Mouse (Mus musculus) MEL (cell line): ENCODE results near the gene Terb1. TPM values are rescaled to one million over a fixed set of nuclear protein-coding genes. Genes with fewer than 3 reads are reported as not detected.

Experiments
- DNase-seq: peaks from one replicate; pipeline ENCODE4 v3.0.0; 2011; ENCODE audit warnings: low read depth, low spot score
- H3K27ac ChIP-seq: 2 replicates; pipeline ENCODE4 v1.5.1; 2012; ENCODE audit warnings: low read depth, mild to moderate bottlenecking, control low read depth, low read length, moderate library complexity; ENCODE audit not compliant: control insufficient read depth
- H3K27me3 ChIP-seq, 2 experiments: fragments of 150-350 bp in 1 of 2; sonication (generic) in 1 of 2; 2 replicates each; pipeline ENCODE4 v1.6.1; 2012; ENCODE audit warnings: low read length in 2 of 2, mild to moderate bottlenecking in 2 of 2, improper control_type of control experiment in 1 of 2, moderate library complexity in 1 of 2; ENCODE audit not compliant: insufficient read depth in 2 of 2, control insufficient read depth in 1 of 2
- H3K36me3 ChIP-seq, 2 experiments: 2 replicates each; pipeline ENCODE4 v1.6.1; 2012 to 2014; ENCODE audit warnings: low read length in 2 of 2, improper control_type of control experiment in 1 of 2, inconsistent platforms in 1 of 2, mild to moderate bottlenecking in 1 of 2; ENCODE audit not compliant: insufficient read depth in 2 of 2, control insufficient read depth in 1 of 2
- H3K4me1 ChIP-seq, 2 experiments: fragments of 150-350 bp in 1 of 2; sonication (generic) in 1 of 2; 2 replicates each; pipeline ENCODE4 v1.6.1; 2012; ENCODE audit warnings: low read length in 2 of 2, improper control_type of control experiment in 1 of 2, mild to moderate bottlenecking in 1 of 2; ENCODE audit not compliant: insufficient read depth in 2 of 2, control insufficient read depth in 1 of 2
- H3K4me3 ChIP-seq, 2 experiments: fragments of 150-350 bp in 1 of 2; sonication (generic) in 1 of 2; 2 replicates each; pipeline ENCODE4 v1.5.1; 2012; ENCODE audit warnings: low read depth in 2 of 2, low read length in 2 of 2, mild to moderate bottlenecking in 2 of 2, moderate library complexity in 2 of 2, control low read depth in 1 of 2, improper control_type of control experiment in 1 of 2; ENCODE audit not compliant: control insufficient read depth in 1 of 2, insufficient read depth in 1 of 2
- H3K79me2 ChIP-seq: 2 replicates; pipeline ENCODE4 v1.6.1; 2012; ENCODE audit warnings: mild to moderate bottlenecking, low read length, moderate library complexity; ENCODE audit not compliant: control insufficient read depth, poor library complexity, insufficient read depth
- H3K9ac ChIP-seq: 2 replicates; pipeline ENCODE4 v1.6.1; 2012; ENCODE audit warnings: low read depth, mild to moderate bottlenecking, control low read depth, low read length, moderate library complexity; ENCODE audit not compliant: control insufficient read depth, poor library complexity, severe bottlenecking
- H3K9me3 ChIP-seq: fragments of 150-350 bp; sonication (generic); replicated peaks from 2 replicates; pipeline ENCODE4 v1.6.1; 2012; ENCODE audit warnings: mild to moderate bottlenecking, low read length, improper control_type of control experiment, moderate library complexity; ENCODE audit not compliant: insufficient read depth
- BHLHE40 ChIP-seq: IDR thresholded peaks from 2 replicates; pipeline ENCODE4 v1.6.1; 2012; ENCODE audit warnings: low read depth, mild to moderate bottlenecking, inconsistent platforms, low read length, improper control_type of control experiment, borderline replicate concordance
- CHD1 ChIP-seq: IDR thresholded peaks from 2 replicates; pipeline ENCODE4 v1.6.1; 2012; ENCODE audit warnings: low read depth, mild to moderate bottlenecking, inconsistent platforms, low read length, improper control_type of control experiment
- CHD2 ChIP-seq: IDR thresholded peaks from 2 replicates; pipeline ENCODE4 v1.6.1; 2011; ENCODE audit warnings: low read length, improper control_type of control experiment
- CTCF ChIP-seq, 3 experiments: IDR thresholded peaks in 2 of 3; conservative IDR thresholded peaks in 1 of 3; 2 replicates each; pipeline ENCODE4 v1.5.1; 2011 to 2012; ENCODE audit warnings: low read length in 3 of 3, low read depth in 2 of 3, mild to moderate bottlenecking in 2 of 3, improper control_type of control experiment in 1 of 3, inconsistent platforms in 1 of 3, mixed read lengths in 1 of 3, moderate library complexity in 1 of 3; ENCODE audit not compliant: control insufficient read depth in 1 of 3, insufficient read depth in 1 of 3, poor library complexity in 1 of 3, severe bottlenecking in 1 of 3
- E2F4 ChIP-seq: IDR thresholded peaks from 2 replicates; pipeline ENCODE4 v1.6.1; 2011; ENCODE audit warnings: low read depth, low read length, improper control_type of control experiment, borderline replicate concordance
- ELF1 ChIP-seq: IDR thresholded peaks from 2 replicates; pipeline ENCODE4 v1.6.1; 2014; ENCODE audit warnings: low read depth, mild to moderate bottlenecking, inconsistent platforms, low read length, improper control_type of control experiment, moderate library complexity
- EP300 ChIP-seq, 2 experiments: IDR thresholded peaks; 2 replicates each; pipeline ENCODE4 v1.6.1; 2011; ENCODE audit warnings: improper control_type of control experiment in 2 of 2, low read length in 2 of 2, low read depth in 1 of 2, mild to moderate bottlenecking in 1 of 2
- ETS1 ChIP-seq: IDR thresholded peaks from 2 replicates; pipeline ENCODE4 v1.6.1; 2012; ENCODE audit warnings: low read depth, mild to moderate bottlenecking, inconsistent platforms, low read length, improper control_type of control experiment, moderate library complexity
- GABPA ChIP-seq: IDR thresholded peaks from 2 replicates; pipeline ENCODE4 v1.6.1; 2012; ENCODE audit warnings: low read depth, mild to moderate bottlenecking, inconsistent platforms, low read length, improper control_type of control experiment, moderate library complexity
- GATA1 ChIP-seq: IDR thresholded peaks from 2 replicates; pipeline ENCODE4 v1.6.1; 2011; ENCODE audit warnings: low read depth, low read length, improper control_type of control experiment
- HCFC1 ChIP-seq: IDR thresholded peaks from 2 replicates; pipeline ENCODE4 v1.6.1; 2012; ENCODE audit warnings: low read depth, mild to moderate bottlenecking, inconsistent platforms, low read length, improper control_type of control experiment, moderate library complexity
- JUND ChIP-seq: IDR thresholded peaks from 2 replicates; pipeline ENCODE4 v1.6.1; 2011; ENCODE audit warnings: low read depth, mild to moderate bottlenecking, improper control_type of control experiment, low read length
- MAFK ChIP-seq: IDR thresholded peaks from 2 replicates; pipeline ENCODE4 v1.6.1; 2011; ENCODE audit warnings: low read depth, mild to moderate bottlenecking, low read length, improper control_type of control experiment, borderline replicate concordance
- MAX ChIP-seq: IDR thresholded peaks from 2 replicates; pipeline ENCODE4 v1.6.1; 2011; ENCODE audit warnings: low read length, improper control_type of control experiment
- MAZ ChIP-seq: IDR thresholded peaks from 2 replicates; pipeline ENCODE4 v1.6.1; 2012; ENCODE audit warnings: low read depth, mild to moderate bottlenecking, inconsistent platforms, low read length, improper control_type of control experiment
- MEF2A ChIP-seq: IDR thresholded peaks from 2 replicates; pipeline ENCODE4 v1.6.1; 2014; ENCODE audit warnings: low read depth, mild to moderate bottlenecking, inconsistent platforms, low read length, improper control_type of control experiment; ENCODE audit not compliant: poor library complexity, insufficient replicate concordance, severe bottlenecking; ENCODE audit errors: extremely low read depth
- MXI1 ChIP-seq: IDR thresholded peaks from 2 replicates; pipeline ENCODE4 v1.6.1; 2011; ENCODE audit warnings: mild to moderate bottlenecking, low read depth, low read length, improper control_type of control experiment
- MYB ChIP-seq: IDR thresholded peaks from 2 replicates; pipeline ENCODE4 v1.6.1; 2011; ENCODE audit warnings: mild to moderate bottlenecking, low read depth, low read length, improper control_type of control experiment
- MYC ChIP-seq: IDR thresholded peaks from 2 replicates; pipeline ENCODE4 v1.6.1; 2011; ENCODE audit warnings: low read depth, mild to moderate bottlenecking, low read length, improper control_type of control experiment, moderate library complexity
- NELFE ChIP-seq: IDR thresholded peaks from 2 replicates; pipeline ENCODE4 v1.6.1; 2011; ENCODE audit warnings: low read depth, low read length, improper control_type of control experiment
- NRF1 ChIP-seq: IDR thresholded peaks from 2 replicates; pipeline ENCODE4 v1.6.1; 2014; ENCODE audit warnings: low read depth, mild to moderate bottlenecking, inconsistent platforms, low read length, improper control_type of control experiment, moderate library complexity; ENCODE audit not compliant: poor library complexity, insufficient read depth, severe bottlenecking
- POLR2A ChIP-seq, 2 experiments: IDR thresholded peaks; 2 replicates each; pipeline ENCODE4 v1.6.1; 2011 to 2012; ENCODE audit warnings: low read length in 2 of 2, mild to moderate bottlenecking in 2 of 2, control low read depth in 1 of 2, improper control_type of control experiment in 1 of 2, low read depth in 1 of 2, moderate library complexity in 1 of 2; ENCODE audit not compliant: control insufficient read depth in 1 of 2, insufficient read depth in 1 of 2, poor library complexity in 1 of 2
- POLR2AphosphoS2 ChIP-seq: IDR thresholded peaks from 2 replicates; pipeline ENCODE4 v1.6.1; 2011; ENCODE audit warnings: low read length, improper control_type of control experiment
- POLR2AphosphoS5 ChIP-seq: IDR thresholded peaks from 2 replicates; pipeline ENCODE4 v1.6.1; 2012; ENCODE audit warnings: low read depth, borderline replicate concordance, mild to moderate bottlenecking, inconsistent platforms, low read length, moderate library complexity, mixed read lengths
- RAD21 ChIP-seq: IDR thresholded peaks from 2 replicates; pipeline ENCODE4 v1.6.1; 2011; ENCODE audit warnings: mild to moderate bottlenecking, low read depth, low read length, improper control_type of control experiment
- RCOR1 ChIP-seq: IDR thresholded peaks from 2 replicates; pipeline ENCODE4 v1.6.1; 2012; ENCODE audit warnings: low read depth, mild to moderate bottlenecking, inconsistent platforms, low read length, improper control_type of control experiment
- SIN3A ChIP-seq: IDR thresholded peaks from 2 replicates; pipeline ENCODE4 v1.6.1; 2012; ENCODE audit warnings: low read length, improper control_type of control experiment, inconsistent platforms
- SMC3 ChIP-seq: IDR thresholded peaks from 2 replicates; pipeline ENCODE4 v1.6.1; 2011; ENCODE audit warnings: low read depth, low read length, improper control_type of control experiment
- TAL1 ChIP-seq: IDR thresholded peaks from 2 replicates; pipeline ENCODE4 v1.6.1; 2012; ENCODE audit warnings: mild to moderate bottlenecking, inconsistent platforms, low read length, moderate library complexity, mixed read lengths
- TBP ChIP-seq: IDR thresholded peaks from 2 replicates; pipeline ENCODE4 v1.8.0; 2011; ENCODE audit warnings: low read depth, low read length, improper control_type of control experiment
- TCF12 ChIP-seq: IDR thresholded peaks from 2 replicates; pipeline ENCODE4 v1.6.1; 2014; ENCODE audit warnings: low read depth, mild to moderate bottlenecking, inconsistent platforms, low read length, improper control_type of control experiment, moderate library complexity
- UBTF ChIP-seq: IDR thresholded peaks from 2 replicates; pipeline ENCODE4 v1.6.1; 2012; ENCODE audit warnings: low read depth, mild to moderate bottlenecking, inconsistent platforms, low read length, improper control_type of control experiment, moderate library complexity, borderline replicate concordance; ENCODE audit not compliant: insufficient read depth
- USF1 ChIP-seq: IDR thresholded peaks from 2 replicates; pipeline ENCODE4 v1.6.1; 2014; ENCODE audit warnings: low read depth, mild to moderate bottlenecking, inconsistent platforms, low read length, improper control_type of control experiment, moderate library complexity
- USF2 ChIP-seq, 2 experiments: IDR thresholded peaks; 2 replicates each; pipeline ENCODE4 v1.6.1; 2011 to 2012; ENCODE audit warnings: improper control_type of control experiment in 2 of 2, low read length in 2 of 2, borderline replicate concordance in 1 of 2, inconsistent platforms in 1 of 2, low read depth in 1 of 2, mild to moderate bottlenecking in 1 of 2; ENCODE audit not compliant: insufficient read depth in 1 of 2
- ZC3H11A ChIP-seq: IDR thresholded peaks from 2 replicates; pipeline ENCODE4 v1.6.1; 2012; ENCODE audit warnings: low read depth, mild to moderate bottlenecking, inconsistent platforms, low read length, improper control_type of control experiment
- ZKSCAN1 ChIP-seq: IDR thresholded peaks from 2 replicates; pipeline ENCODE4 v1.6.1; 2012; ENCODE audit warnings: low read depth, mild to moderate bottlenecking, inconsistent platforms, low read length, improper control_type of control experiment, moderate library complexity
- ZMIZ1 ChIP-seq: IDR thresholded peaks from 2 replicates; pipeline ENCODE4 v1.6.1; 2012; ENCODE audit warnings: low read depth, mild to moderate bottlenecking, inconsistent platforms, low read length, improper control_type of control experiment, moderate library complexity
- ZNF384 ChIP-seq: IDR thresholded peaks from 2 replicates; pipeline ENCODE4 v1.6.1; 2012; ENCODE audit warnings: low read depth, mild to moderate bottlenecking, inconsistent platforms, low read length, improper control_type of control experiment
- polyA plus RNA-seq, 2 experiments: library from polyadenylated mRNA; stranded (reverse) in 1 of 2; unstranded in 1 of 2; fragments of >175 nt in 1 of 2; fragments of >200 nt in 1 of 2; gene quantifications; 2 replicates each; pipeline versions ENCODE4 v1.2.1 to v1.2.4; 2012; ENCODE audit warnings: low replicate concordance in 2 of 2, low read depth in 1 of 2; ENCODE audit not compliant: insufficient read length in 2 of 2, insufficient read depth in 1 of 2, missing spikeins in 1 of 2
- total RNA-seq: library from RNA; depleted of rRNA; stranded (reverse); fragments of 300-350 nt; gene quantifications from 2 replicates; pipeline ENCODE4 v1.2.3, GENCODE M21; 2012

The Terb1 gene
- total and polyA plus RNA-seq, 3 experiments, result not detected

DNA sequence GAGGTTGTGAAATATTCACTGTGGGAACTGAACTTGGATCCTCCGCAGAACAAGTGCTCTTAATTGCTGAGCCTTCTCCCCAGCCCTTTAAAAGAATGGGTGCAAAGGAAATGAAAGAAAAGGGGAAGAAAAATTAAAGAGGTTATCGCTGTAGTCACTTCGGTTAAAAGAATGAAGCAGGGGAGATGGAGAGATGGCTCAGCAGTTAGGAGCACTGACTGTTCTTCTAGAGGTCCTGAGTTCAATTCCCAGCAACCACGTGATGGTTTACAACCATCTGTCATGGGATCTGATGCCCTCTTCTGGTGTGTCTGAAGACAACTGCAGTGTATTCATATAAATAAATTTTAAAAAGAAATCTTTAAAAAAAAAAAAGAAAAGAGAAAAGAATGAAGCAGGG lies 26.3 kb upstream of the Terb1 start:
- Histone ChIP-seq H3K27me3 (no peaks in the 10 kb centered on the region), H3K4me1 (peaks cover 3 to 18% of the 10 kb centered on the region in 2 experiments; a peak in 3 of 4 replicates), H3K9ac (peak overlapping the region; percentile 60), H3K4me3 (peak overlapping the region; percentile 54 to 90), H3K36me3 (peaks cover 0 to 20% of the 10 kb centered on the region in 2 experiments; a peak in 2 of 4 replicates), H3K9me3 (no peaks in the 10 kb centered on the region), H3K27ac (peak overlapping the region; percentile 63), H3K79me2 (peaks cover 21% of the 10 kb centered on the region)
- peak; percentile 79 for DNase-seq
- TF ChIP-seq E2F4 (no peak), POLR2AphosphoS5 (no peak), JUND (no peak), USF2 (IDR thresholded peaks at IDR 0.05; ENCODE audit: borderline replicate concordance in 1 of 2, insufficient read depth in 1 of 2, low read depth in 1 of 2, low read length in 2 of 2) (no peak), MYC (peak; percentile 49; the same call in 1 of the 2 replicates), ZMIZ1 (no peak), CTCF (IDR thresholded peaks at IDR 0.05 in 2 of 3, conservative IDR thresholded peaks at IDR 0.05 in 1 of 3; ENCODE audit: control insufficient read depth in 1 of 3, insufficient read depth in 1 of 3, low read depth in 2 of 3, low read length in 3 of 3, poor library complexity in 1 of 3, severe bottlenecking in 1 of 3) (no peak; a peak in 1 of 6 replicates), MAFK (peak; percentile 79), NRF1 (no peak), CHD1 (no peak), RAD21 (no peak), EP300 (IDR thresholded peaks at IDR 0.05; ENCODE audit: low read depth in 1 of 2, low read length in 2 of 2) (no peak), HCFC1 (no peak), RCOR1 (no peak), SIN3A (no peak), MAX (no peak), CHD2 (no peak), TBP (peak; percentile 99), UBTF (no peak), MXI1 (no peak), TCF12 (no peak), MEF2A (no peak), TAL1 (no peak), ZNF384 (peak; percentile 76), POLR2A (IDR thresholded peaks at IDR 0.05; ENCODE audit: control insufficient read depth in 1 of 2, insufficient read depth in 1 of 2, low read depth in 1 of 2, low read length in 2 of 2, poor library complexity in 1 of 2) (no peak), NELFE (no peak), SMC3 (no peak), ELF1 (no peak), ZC3H11A (no peak), POLR2AphosphoS2 (no peak), BHLHE40 (no peak), MAZ (no peak), MYB (no peak), GABPA (no peak), ZKSCAN1 (no peak), USF1 (peak; percentile 84), GATA1 (0 out of 2 replicates have a peak, but pooled peaks have one; percentile 14), ETS1 (peak; percentile 10; the same call in 1 of the 2 replicates)
